Mouse (Mus musculus): Measurements from ENCODE around the gene Cd5l.
"Not testable (repeated sequence)": the region's sequence is repeated elsewhere in the genome, so short reads cannot be mapped to it uniquely, and the experiment has no call there.

Cd5l gene

DNA sequence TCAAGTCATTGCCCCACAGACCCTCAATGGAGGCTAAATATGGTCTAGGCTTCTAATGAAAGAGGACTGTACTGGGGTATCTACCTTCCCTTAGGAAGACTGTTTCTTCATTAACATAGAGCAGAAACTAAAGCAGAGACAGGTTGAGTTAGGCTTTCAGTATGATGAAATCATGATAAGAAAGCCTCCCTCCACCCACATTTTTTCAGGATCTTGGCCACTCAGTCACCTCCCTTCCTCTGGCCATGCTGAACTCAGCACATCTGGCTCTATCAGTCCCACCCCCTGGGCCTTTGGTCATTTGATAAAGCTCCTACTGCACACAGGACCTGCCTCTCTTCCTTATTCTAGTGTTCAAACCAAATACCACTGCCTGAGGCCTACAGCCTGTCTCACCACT is at the start of gene Cd5l:
TSS of gene Cd5l (plus strand) at position 301 of the 400 bp plus-strand sequence.
- DNase-seq: no peak

DNA sequence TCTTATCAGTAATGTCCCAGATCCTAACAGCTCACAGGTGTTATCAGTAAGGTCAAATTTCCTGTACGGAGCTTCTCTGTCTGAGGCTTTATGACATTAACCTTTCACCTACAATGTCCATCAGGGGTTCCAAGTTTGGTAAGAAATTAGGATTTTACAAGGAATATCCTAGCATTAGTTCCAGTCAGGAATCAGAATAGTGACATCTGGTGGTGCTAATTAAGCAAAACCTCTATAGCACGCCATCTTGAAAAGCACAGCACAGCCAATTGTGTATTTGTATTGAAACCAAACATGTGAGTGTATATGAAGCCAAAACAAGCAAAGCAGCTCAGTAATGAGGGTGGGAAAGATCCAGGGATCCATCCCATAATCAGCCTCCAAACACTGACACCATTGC is 47.8 kb upstream of the Cd5l start:
- no peak for DNase-seq

- no peak for DNase-seq
Observed at GRCm38 (mm10) chr3:87322557-87322956, 35.1 kb upstream of the Cd5l start.

GRCm38 (mm10) chr3:87323778-87324177 is 33.9 kb upstream of the Cd5l start:
- DNase-seq: no peak

- no peak for DNase-seq
Observed at GRCm38 (mm10) chr3:87337899-87338298, 19.8 kb upstream of the Cd5l start.

- DNase-seq: not testable (repeated sequence)
Observed at GRCm38 (mm10) chr3:87350992-87351391, 6.7 kb upstream of the Cd5l start.

- no peak for DNase-seq
Observed at GRCm38 (mm10) chr3:87359215-87359614, 1.5 kb downstream of the Cd5l start.

GRCm38 (mm10) chr3:87360466-87360865 is 2.8 kb downstream of the Cd5l start:
- no peak for DNase-seq

DNA sequence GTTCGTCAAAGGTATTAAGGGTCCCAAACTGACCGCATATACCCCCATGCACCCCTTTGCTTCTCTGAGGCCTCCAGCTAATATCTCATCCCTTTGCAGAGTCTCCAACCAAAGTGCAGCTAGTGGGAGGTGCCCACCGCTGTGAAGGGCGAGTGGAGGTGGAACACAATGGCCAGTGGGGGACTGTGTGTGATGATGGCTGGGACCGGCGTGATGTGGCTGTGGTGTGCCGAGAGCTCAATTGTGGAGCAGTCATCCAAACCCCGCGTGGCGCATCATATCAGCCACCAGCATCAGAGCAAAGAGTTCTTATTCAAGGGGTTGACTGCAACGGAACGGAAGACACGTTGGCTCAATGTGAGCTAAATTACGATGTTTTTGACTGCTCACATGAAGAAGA is 8.0 kb downstream of the Cd5l start:
- DNase-seq: no peak

DNA sequence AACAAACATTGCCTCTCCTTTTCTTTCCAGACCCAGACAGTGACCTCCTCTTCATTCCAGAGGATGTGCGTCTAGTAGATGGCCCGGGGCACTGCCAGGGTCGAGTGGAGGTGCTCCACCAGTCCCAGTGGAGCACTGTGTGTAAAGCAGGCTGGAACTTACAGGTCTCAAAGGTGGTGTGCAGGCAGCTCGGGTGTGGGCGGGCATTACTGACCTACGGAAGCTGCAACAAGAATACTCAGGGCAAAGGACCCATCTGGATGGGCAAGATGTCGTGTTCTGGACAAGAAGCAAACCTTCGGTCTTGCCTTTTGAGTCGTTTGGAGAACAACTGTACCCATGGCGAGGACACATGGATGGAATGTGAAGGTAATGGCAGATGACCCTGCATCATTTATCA is 9.8 kb downstream of the Cd5l start:
- no peak for DNase-seq

- DNase-seq: no peak
Observed at GRCm38 (mm10) chr3:87369181-87369580, 11.5 kb downstream of the Cd5l start.

DNA sequence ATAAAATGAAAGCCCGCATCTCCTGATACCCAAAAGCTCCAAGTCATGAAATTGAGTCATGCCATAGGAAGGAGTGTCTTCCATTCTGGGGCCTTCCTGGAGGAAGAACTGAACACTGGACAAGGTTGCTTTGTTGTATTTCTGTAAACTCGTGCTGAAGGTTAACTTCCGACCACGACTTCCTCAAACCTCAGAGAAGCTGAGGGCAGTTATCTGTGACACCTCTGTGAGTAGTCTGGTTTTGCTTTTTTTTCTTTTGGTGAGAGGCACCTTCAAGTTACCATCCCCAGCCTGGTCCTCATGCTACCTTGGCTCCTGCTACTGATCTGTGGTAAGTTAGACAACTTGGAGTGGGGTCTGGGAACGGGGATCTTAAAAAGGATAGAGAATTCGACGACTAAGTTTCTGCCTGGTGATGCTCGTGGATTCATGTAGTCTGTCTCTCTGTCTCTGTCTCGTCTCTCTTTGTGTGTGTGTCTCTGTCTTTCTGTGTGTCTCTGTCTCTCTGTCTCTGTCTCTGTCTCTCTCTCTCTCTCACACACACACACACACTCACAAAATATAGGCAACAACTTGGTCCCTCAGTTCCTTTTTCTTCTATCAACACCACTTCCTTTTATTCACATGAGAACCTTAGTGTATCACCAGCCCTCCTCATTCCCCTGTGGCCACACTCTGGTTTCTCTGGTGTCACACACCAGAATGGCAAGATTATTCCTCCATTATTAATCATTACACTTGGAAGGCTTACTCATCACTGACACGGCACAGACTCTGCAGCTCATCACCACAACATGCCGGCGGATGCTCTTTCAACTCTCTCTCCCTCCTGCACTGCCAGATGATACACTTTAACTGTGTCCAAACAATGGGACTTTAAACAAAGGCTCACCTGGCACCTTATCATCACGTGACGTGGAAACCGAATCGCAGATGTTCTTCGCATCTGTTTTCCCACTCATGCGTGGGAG is 18.8 kb downstream of the Cd5l start, which contains the start of gene Fcrl1:
TSS of gene Fcrl1 (plus strand) at position 193 of the 971 bp plus-strand sequence.
- DNase-seq: no peak

DNA sequence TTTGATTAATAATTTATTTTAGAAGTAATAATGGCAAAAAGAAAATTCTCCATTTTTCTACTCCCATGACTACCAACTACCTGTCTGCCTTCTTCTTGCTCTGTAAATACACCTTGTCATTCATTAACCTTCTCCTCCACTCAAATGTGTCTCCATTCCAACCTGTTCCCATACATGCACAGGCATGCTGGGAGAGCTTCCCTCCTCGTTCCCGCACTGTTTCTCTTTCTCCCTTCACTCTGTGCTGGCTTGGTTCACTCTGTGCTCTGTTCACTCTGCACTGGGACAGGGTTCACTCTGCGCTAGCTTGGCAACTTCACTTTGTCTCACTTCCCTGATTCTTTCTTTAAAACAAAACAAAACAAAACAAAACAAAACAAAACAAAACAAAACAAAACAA is 19.5 kb downstream of the Cd5l start:
- no peak for DNase-seq

DNA sequence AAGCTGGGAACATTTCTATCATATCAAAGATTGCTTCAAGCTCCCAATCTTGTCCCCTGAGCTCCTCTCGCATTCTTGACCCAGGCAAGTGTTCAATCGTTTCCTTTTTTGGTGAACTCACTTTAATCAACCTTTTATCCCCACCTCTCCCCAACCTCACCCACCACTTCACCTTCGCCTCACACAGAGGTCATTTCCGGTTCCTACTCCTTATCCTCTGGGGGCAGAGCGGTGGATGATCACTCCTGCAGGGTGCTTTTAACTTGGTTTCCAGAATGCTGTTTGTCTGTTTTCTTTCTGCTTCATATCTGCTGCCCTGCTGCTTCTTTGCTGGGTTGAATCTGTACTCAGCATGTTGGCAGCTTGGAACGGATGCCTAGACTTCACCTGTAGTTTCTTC is 20.0 kb downstream of the Cd5l start:
- DNase-seq: no peak

- not testable (repeated sequence) for DNase-seq
Observed at GRCm38 (mm10) chr3:87379641-87380315, 22.1 kb downstream of the Cd5l start.

DNA sequence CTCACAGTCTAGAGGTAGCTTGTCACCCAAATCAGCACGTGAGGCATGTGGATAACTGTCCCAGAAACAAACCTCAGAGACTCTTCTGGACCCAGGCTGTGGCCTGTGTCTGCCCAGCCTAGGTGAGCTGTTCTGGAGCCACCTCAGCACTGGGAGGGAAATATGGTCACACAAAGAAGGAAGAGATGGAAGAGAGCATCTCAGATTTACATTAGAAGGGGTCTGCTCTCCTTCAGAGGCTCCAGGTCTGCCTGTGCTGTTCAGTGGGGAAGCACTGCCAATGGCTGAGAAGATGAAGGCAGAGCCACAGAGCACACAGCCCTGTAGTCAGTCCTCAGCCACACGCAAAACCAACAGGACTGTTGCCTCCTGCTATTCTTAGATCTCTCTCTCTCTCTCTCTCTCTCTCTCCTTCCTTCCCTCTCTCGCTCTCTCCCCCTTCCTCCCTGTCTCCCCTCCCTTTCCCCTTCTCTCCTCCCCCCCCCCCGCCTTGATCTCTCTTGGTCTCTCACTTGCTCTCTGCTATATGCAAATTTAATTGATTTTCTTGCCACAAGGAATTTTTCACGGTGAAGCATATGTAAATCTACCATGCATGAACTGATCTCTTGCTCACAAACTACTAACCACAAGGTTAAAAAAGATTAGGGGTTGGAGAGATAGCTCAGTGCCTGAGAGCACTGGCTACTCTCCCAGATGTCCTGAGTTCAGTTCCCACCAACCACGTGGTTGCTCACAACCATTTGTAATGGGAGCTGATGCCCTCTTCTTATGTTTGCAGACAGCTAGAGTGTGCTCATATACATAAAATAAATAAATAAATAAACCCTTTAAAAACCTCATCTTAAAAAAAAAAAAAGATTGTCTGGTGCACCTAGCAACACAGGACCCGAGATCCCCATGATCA is 24.4 kb downstream of the Cd5l start:
- DNase-seq: no peak

DNA sequence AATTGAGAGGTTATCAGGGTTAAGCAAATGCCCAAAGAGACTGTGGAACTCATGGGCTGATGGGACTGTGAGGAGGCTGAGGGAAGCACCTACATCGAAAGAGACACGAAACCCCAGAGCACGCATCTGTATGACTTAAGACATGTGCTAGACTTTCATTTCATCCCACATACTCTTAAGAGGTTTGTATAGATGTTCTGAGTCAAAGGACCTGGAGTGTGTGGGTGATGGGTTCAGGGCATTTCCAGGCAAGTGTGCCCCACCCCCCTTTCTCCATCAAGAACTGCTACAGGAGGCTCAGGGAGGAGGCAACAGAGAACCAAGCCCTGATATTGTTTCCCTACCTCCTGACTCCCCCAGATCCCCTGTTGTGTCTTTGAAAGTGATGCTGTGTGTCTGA is 25.6 kb downstream of the Cd5l start:
- DNase-seq: no peak

DNA sequence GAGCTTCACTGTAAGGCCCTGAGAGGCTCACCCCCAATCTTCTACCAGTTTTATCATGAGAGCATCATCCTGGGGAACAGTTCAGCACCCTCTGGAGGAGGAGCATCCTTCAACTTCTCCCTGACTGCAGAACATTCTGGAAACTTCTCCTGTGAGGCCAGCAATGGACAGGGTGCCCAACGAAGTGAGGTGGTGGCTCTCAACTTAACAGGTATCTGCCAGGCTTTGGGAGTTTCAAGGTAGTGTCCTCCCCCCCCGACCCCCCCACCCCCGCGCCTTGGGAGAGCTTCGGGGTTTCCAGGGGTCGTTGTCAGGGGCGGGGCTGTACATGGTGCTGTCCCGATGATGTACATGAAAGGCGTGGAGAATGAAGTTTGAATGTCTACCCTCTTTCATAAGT is 27.4 kb downstream of the Cd5l start:
- no peak for DNase-seq

GRCm38 (mm10) chr3:87390935-87391334 is 33.3 kb downstream of the Cd5l start:
- DNase-seq: no peak

DNA sequence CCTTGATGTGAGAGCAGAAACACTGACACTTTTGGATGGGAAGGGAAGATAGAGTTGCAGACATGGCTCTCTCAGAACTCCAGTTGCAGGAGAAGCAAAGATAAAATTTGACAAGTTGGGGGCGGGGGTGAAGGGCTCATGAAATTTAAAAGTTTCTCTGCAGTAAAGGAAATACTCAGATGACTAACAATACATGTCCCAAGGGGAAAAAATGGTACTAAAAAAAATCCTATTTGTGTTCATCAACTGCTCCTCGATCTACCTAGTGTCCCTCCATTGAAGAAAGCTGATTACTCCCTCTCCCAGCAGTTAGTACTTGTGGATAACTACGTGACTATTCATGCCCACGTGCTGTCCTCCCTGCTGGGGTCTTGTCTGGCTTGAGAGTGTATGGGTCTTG is 41.1 kb downstream of the Cd5l start:
- DNase-seq: no peak

DNA sequence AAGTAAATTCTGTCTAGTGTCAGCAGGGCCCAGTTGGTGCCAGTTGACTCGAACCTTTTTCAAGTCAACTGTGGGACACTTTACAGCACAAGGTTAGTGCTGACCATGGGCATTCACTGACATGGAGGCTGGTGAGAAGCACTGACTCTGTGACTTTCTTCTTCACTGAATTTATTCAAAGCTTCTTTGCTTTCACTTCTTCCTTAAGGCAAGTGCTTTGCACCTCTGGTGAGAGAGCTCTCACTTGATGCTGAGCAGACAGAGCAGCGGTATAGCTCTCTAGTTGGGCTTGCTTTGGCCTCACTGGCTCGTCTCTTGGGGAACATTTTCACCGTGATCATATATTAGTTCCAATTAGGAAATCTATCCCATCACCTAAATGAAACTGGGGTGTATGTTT is 42.2 kb downstream of the Cd5l start:
- no peak for DNase-seq

DNA sequence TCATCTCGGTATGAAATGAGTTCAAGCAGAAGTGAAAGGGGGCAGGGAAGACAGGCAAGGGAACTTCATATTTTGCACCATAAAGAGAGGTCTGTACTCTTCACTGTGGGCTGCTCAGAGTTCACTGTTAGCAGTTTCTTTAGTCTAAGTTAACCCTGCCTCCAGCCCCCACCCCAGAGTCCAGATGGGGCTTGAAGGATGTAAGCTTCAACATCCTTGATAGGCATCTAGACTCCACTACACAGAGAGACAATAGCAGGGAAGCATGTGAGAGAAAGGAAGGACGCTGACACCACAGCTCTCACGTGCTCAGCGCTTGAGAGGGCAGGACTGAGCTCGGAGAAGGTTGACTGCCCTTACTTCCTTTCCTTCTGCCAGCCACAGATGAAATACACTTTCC is 43.6 kb downstream of the Cd5l start:
- peak; percentile 15 to 35 for DNase-seq

- DNase-seq: peak; percentile 12 to 16
Observed at GRCm38 (mm10) chr3:87408171-87408570, 50.5 kb downstream of the Cd5l start.
